Mouse (Mus musculus) heart, adult 8-10 months (tissue): Measurements from ENCODE around the gene Nap1l5. TPM values are rescaled to one million over a fixed set of nuclear protein-coding genes. Genes with fewer than 3 reads are reported as not detected.

Experiments used
- total RNA-seq, 4 experiments: library from RNA; stranded (reverse); gene quantifications; 2 replicates each; pipeline ENCODE4 v1.2.4; 2022

Gene Nap1l5
- total RNA-seq, 4 experiments from 2014 or later: 0.86 to 1.6 (median 1.1) TPM

Other genes starting within 250 kb of the Nap1l5 start
- gene Herc3, start 75.6 kb downstream of the Nap1l5 start, total RNA-seq: 10 to 100 TPM; 29.4 to 83.7 (median 46.4) TPM
- 10 to 100 TPM; 23.5 to 28.1 (median 24.4) TPM for gene Fam13a, start 117.5 kb upstream of the Nap1l5 start, total RNA-seq